Mouse (Mus musculus): ENCODE data around the gene Rhobtb1.

Rhobtb1 gene

DNA sequence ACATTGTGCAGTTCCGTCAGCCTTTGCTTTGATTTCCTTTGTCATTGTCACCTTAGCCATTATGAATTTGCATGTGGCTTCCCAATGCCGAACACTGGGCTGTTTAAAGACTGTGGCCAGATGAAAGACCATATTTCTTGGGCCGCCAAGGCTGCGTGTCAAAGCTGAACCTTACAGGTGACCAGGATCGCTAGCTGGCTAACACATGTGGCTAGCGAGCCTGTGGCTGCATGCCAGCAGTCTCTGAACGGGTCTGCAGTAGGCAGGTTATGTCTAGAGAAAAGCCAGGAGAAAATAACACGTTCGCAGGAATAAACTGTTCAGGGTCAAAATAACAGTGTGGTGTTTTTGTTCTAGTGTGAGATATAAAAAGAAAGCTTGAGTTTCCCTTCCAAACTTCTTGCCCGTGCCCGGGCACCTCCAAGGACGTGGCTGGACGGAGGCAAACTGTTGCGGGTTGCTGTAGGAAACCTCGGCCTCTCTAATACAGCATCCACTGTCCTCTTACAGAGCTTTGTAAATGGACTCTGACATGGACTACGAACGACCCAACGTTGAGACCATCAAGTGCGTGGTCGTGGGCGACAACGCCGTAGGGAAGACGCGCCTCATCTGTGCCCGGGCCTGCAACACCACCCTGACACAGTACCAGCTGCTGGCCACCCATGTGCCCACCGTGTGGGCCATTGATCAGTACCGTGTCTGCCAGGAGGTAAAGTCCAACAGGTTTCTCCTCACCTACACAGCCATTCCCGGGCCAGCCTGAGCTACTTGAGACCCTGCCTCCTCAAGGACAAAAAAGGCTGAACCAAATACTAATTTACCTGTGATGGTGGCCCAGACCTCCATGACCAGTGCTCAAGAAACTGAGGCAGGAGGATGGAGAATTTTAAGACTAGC, 97.3 kb downstream of the Rhobtb1 start:
- DNase-seq = no peak

DNA sequence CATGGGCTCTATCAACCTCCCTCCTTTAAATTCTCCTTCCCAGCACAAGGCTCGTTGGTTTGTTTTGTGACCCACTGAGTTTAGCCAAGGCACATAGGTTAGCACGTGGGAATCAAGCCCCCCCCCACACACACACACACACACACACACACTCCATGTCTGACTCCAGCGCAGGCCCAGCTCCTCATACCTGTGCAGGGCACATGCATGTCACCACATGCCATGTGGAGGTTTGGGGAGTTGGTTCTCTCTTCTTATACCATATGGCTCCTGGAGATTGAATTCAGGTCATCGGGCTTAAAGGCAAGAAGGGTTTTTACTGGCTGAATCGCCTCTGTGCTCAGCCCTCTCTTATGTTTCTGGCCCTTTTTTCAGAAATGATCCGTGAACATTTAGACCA, 100.0 kb downstream of the Rhobtb1 start:
- DNase-seq = no peak

DNA sequence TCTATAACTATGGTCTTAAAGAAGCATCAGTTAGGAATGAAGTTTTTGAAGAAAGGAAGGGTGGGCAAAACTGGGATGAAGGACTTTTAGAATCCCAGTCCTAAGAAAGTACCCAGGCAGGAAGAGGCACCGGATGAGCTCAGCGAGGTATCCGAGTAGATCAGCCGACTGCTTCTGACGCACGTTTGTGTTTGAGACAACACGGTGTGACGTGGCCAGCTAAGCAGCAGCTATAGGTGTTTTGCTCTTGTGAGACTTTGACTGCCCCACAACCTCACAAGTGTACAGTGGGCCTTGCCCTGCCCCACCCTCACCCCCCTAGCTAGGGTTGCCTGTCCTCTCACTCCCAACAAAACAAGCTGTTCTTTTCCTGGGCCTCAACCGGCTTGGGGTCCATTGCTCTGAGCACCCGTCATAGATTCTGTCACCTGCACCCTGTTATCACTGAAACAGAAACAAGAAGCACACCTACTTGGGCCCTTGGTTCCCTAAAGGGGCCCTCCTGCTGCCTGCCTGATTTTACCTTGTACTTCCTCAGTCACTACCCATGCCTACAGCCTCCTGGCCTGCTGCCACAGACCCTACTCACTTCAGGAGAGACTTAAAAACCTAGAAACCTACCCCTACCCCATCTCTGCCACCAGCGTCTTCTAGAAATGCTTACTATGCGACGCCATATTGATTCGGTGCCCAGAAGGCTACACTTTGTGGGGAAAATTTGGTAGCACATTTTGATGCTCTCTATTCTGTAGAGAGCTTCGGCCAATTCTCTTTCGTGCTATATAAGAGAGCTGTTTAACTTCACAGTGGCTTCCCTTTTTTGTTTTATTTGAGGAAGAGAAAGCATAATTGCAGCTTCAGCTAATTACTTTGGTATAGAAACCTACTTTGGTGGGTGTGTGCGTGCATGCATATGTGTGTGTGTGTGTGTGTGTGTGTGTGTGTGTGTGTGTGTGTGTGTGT, 101.2 kb downstream of the Rhobtb1 start:
- DNase-seq = no peak

DNA sequence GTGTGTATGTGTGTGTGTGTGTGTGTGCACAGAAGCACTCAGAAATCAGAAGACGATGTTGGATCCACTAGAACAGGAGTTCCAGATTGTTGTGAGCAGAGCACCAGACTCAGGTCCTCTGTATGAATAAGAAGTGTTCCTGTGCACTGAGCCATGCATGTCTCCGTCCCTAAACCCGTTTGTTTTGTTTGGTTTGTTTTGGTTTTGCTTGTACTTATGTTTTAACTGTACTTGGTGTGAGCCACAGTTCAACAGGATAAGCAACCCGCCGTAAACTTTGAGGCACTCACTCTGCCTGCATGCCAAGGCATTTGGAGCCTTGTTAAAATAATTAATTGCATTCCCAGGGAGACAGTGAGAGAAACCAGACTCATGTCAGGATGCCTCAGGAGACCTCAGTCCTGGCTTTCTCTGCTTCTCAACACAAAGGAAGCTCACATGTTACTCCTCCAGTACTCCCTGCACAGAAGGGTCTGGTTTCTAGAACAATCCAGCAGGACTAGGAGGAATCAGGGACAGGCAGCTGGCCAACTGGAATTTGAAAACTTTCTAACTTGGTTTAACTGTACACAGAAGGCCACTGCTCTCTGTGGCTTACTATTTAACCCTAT, 101.9 kb downstream of the Rhobtb1 start:
- no peak for DNase-seq

DNA sequence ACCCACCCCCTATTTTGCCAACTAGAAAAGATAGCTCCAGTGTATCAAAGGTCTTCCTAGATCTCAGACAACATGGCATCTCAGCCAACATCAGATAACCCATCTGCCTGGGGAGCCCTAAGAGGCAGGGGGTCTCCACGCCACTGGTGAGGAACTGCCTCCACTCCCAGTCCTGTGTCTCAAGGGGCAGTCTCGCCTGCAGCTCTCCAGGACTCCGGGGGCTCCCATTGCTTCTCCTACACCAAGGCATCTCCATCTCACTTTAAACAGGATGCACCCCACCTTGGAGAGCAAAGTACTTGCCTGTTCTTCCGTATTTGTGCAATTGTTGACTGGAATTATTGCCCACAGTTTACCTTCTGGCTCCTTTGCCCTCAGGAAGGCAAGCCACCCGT, 102.4 kb downstream of the Rhobtb1 start:
- no peak for DNase-seq

DNA sequence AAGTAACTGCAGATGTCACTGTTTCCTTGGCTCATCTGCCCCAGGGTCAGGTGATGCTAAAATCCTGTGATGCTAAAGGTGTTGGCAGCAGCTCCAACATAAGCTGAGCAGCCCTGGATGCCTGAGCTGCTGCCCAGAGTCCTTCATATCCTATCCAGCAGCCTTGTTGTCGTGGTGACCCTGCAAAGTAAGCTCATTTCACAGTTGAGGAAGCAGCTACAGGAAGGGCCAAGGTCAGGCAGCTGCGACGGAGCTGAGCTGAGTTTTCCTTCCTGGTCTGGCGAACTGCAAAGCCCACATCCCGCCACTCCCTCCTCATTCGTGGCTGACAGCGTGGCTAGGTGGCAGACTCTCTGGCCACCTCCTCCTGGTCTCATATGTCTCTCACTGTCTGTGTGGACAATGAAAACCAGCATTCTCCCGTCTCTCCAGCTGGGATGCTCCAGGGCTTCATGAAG, 103.2 kb downstream of the Rhobtb1 start:
- no peak for DNase-seq

DNA sequence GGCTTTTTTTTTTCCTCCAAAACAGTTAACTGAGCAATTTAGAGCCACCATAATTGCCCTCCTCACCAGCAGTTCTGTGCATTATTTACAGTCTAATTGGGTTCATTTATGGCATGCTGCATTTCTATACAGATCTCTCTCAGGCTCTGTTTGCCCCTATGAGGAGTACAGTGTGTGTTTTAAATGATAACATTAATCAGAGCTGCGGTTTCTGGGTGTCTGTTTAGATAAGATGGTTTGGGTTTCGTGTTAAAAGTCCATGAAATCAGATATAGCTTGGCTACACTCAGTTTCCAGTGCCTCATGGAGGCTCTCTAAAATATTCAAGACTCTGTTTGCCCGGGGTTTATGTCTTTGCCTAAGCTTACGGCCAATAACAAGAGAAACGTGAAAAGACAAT, 104.4 kb downstream of the Rhobtb1 start:
- no peak for DNase-seq

DNA sequence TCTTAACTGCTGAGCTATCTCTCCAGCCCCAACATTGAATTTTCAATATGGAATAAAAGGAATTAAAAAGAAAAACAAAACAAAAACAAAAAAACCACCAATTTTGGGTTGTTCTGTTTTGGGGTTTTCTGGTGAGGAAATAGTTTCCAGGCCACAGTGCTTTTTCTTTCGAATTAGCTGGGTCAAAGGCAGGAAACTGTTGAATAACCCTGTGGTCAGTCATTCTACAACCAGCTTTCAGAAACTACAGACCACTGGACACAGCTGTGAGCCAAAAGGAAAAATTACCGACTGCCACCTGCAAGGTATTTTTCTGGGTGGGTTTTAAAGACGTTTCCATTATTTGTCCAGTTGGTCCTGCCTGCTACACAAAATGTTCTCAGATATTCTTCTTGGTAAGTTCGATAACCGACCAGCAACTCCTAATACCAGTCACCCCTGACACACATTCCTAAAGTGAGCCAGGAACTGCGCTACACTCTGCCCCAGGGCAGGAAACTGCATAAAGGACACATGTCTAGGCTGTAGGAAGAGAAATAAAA, 106.4 kb downstream of the Rhobtb1 start:
- no peak for DNase-seq

DNA sequence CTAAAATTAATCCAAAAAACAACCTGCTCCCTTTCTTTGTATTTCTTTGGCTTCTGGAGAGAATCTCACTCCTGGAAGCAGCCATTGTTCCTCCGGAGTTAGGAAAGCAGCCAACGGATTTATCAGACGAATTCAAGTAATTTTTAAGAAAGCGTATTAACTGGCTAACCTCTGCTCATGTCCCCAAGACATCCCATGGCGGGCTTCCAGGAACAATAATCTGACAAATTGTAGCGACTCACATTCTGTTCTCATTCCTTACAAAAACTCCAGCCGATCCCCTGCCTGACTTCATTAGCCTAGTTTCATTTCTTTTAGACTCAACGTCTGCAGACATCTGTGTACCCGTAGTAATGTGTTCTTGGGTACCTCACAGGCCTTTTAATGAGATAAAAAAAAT, 107.4 kb downstream of the Rhobtb1 start:
- no peak for DNase-seq

DNA sequence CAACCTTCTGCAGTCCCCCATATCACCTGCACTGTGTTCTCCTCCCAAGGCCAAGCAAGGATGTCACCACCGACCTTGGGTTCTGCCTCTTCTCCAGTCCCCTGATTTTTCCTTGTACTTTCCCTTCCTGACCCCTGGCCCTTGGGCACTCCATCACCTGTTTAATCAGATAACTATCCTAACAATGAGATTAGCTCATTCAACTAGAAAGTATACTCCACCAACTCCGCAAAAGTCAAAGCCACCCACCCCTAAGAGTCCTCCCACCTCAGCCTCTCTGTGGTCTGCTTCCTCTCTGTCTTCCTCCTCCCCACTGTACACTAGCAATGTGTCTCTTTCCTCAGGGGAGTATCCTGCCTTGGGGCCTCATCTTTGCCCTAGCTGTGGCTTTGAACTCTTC, 107.9 kb downstream of the Rhobtb1 start:
- DNase-seq = no peak

DNA sequence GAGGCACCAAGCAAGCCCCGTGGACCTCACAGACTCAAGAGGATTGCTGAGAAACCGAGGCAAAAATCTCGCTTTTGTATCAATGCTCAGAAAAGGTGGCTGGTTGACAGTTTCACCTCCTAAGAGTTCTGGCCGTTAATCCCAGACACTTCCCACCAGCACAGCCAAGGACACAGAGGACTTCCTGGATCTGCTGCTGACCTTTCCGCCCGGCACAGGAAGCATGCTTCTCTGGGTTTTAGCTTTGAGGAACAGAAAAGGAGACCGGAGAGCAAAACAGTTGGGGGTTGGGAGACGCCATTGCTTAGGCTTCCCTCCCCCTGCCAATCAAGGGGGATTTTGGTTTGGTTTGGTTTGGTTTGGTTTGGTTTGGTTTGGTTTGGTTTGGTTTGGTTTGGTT, 108.7 kb downstream of the Rhobtb1 start:
- no peak for DNase-seq

DNA sequence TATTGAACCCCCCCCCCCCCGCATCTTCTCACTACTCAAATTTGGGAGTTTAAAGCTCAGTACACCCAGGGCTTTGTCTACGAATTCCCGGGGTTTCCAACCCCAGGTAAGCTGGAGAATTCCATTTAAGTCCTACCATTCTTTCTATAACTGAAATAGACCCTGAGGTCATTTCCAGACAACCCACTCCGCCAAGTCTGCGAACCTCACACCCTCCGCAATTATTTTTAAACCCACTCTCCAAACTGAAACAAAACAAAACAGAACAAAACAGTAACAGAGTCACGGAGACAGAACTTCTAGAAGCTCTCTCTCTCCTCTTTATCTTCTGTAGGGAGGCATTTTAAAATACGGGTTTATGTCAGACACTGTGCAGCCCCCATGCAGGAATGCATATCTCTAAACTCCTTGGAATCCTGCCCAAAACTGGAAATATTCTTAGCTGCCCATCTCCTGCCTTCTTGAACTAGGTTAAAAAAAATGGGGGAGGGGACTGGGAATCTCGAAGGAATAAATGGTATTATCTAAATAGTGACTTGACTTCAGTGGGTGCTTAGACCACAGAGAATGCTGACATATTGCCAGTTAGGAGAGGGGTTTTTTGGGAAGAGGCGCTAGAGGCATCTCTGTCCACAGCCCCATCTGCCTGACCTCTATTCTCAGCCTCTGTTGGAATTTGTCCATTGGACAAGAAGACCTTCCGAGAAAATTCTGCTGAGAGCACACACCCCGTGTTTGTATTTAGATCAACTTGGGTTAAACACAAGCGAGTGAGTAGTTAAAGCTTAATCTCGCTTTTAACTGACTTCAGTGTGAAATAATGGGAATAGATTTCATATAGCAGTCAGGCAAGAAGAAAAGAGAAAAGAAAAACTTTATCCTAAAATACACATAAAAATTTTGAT, 111.9 kb downstream of the Rhobtb1 start:
- DNase-seq = no peak

DNA sequence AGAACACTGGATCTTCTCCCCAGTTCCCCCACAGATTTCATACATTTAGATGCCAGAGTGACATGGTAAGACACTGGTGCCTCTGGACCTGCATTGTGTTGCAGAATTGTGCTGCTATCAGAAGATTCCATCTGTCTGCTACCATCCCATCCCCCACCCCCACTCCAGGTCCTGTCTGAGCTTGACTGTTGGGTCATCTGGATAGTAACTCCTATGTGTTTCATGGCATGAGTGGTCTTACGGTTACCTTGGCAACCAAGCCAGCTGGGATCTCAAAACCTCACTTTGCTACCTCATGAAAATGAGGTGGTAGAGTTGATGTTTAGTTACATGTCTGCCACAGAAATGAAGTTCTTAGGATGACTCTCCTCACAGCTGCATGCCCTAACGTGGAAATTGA, 112.7 kb downstream of the Rhobtb1 start:
- DNase-seq = no peak

DNA sequence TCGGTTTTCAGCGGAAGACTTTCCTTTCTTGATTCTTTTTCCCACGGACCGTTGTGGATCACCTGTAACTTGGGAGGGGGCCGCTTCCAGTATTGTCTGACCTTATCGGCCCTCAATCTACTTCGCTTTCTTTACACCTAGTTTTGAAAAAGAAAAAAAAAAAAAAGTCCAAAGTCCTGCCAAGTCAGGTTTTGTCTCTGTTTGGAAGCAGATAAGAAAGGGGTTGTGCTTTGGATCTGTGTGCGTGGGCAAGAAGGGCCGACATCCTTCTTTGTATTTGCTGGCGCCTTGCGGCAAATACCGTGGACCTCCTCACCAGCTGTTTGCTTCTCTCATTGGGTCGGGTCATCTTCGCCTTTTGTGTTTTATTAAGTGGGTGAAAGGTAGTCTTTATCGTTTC, 114.2 kb downstream of the Rhobtb1 start:
- no peak for DNase-seq

DNA sequence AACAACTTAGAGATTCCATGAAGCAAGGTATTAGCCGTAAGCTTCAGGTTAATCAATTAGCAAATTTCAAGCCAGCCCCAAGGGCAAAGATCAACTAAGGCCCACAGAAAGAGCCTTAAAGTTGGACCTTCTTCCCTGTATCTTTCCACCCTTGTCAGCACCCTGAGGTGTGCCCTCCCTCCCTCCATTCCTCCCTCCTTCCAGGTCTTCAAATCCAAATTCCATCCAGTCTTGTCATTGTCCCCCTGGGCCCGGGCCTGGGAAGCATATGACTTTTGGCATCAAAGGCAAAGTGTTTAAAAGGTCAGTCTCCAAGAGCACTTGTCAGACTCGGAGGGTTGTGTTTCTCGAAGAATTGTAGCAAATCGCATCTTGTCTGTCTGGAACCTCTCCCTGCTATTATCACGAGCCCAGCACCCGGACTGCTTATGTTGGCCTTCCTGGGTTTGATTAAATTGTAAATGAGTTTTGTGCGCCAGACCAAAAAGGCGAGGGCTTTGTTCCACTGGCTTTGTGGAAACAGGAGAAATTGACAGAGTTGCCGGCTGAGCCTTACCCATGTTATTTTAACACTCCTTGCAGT, 116.9 kb downstream of the Rhobtb1 start:
- DNase-seq = no peak

DNA sequence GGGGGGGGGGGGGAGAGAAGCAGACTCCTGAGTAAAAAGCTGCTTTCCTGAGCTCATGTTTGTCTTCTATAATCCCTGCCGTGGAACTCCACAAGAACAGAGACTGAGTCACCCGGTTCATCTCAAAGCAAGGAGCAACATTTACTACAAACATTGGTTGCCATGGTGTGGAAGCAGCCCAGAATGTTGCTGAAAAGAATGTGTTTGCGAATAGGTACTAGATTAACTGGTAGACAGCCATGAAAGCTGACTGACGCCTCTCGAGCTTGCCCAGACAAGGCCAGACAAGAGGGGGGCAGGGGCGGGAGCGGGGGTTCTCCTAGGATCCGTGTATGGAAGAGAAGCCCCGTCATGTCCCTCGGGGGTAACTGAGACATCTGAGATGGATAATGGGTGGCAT, 120.2 kb downstream of the Rhobtb1 start:
- DNase-seq = no peak

DNA sequence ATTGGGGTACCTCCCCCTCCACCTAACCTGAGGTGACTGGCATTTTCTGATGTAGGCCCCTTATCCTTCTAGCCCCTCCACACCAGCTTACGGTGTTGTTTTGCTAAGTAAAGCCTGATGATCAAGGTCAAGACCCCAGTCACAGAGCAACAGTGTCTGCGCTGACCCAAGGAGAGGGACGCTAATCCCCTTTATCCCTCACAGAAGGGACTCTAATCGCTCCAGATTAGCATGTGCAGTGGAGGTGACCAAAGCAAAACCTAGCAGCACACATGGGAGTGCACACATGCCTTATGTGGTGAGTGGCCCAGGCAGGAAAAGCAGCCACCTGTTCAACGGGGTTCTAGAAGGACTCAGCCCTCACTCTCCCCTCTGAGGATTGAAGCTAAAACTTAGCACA, 123.0 kb downstream of the Rhobtb1 start:
- no peak for DNase-seq

DNA sequence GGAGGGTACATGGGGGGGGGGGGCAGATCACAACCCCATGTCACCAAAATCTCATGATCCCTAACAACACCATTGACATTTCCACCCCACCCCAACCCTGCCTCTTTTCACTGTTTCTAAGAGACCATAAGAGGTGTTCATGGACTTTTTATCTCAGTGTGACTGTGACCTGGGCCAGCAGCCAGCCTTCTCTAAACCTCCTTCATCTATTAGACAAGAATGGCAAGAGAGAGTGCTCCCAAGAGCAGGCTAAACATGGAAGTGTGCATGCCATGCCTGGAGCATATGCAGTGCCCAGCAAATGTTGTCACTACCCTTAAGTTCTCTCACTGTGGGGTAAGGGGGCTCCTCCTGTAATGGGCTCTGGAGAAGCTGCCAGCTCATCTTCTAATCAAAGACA, 123.5 kb downstream of the Rhobtb1 start:
- no peak for DNase-seq

DNA sequence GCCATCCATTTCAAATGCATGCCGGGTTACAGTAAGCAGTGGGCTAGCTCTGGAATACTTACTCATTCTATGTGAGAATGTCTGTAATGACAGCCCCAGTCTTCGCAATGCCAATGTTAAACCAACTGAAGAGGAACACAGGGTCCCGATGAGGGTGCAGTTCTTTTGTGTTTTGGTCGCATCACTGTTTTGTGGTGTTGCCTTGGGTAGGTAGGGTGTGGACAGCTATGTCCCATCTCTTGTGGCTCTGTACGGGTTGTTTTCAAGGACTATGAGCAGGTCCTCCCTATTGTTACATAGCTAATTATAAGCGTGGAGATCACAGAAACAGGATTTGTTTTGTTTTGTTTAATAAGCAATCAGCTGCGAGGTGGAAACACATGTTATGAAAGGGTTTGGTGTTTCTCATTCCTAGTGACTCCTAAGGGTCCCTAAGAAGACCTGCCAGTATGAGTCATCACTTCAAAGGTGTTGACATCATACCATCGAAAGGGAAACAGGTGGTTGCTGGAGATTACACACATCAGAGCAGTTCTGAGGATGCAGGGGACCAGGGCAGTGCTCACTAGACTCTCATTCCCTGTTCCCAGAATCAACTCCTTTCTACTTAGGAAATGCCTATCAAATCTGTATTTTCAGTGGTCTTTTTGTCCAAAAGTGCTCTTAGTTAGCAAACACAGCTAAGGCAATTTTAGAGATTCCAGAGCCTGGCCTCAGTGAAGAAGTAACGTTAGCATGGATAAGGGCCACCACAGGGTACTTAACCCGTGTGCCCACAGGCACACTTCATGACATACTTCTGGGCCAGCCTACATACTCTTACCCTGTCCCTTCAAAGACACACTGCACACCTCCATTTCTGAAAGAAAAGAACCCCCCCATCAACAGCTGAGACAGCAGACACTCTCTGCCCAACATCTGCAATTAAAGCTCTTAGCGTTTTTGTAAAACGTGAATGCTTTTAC, 124.9 kb downstream of the Rhobtb1 start:
- no peak for DNase-seq

DNA sequence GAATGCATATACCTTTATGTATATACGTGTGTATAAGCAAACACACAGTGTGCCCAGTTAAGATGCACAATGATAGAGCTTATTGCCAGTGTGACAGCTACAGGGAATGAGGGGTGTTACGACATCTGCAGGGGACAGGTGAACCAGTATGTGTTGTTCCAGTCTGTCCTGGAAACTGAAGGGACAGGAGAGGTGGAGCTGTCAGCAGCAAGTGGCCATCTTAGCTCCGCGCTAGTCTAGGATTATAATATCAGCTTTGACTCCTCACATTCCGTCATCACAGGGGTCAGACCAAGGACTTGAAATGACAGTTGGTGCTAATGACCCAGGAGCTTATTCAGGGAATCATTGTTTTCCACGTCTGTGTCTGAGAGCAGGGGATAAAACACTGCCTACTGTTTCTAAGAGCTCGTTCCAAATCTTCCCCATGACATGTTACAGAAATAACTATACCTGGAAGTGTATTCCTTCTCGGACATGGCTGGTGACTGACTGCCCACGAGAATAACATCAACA, 125.7 kb downstream of the Rhobtb1 start:
- no peak for DNase-seq
